Mouse (Mus musculus): ENCODE measurements around the gene Gm28053.

DNA sequence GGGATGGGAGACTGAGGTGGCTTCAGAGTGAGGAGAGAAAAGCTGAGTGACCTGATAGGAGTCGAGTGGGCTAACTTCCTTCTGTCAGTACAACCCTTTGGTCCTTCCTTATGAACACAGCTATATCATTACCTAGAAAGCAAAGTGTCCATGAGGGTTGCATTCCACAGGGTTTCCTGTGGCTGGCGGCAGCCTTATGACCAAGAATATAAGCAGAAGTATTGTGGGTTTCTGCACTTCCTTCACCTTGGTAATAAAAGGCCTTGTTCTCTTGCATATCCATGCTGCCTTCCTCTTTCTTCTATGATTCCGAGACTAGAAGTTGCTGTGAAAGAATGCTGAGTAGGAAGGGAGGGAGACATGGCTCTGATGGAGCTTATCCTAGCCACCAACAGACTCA lies 19.5 kb upstream of the Gm28053 start:
- TF ChIP-seq CTCF (conservative IDR thresholded peaks at IDR 0.05; ENCODE audit: insufficient read depth, insufficient read length, low read depth, low read length), result no peak
- no peak for TF ChIP-seq POLR2A (IDR thresholded peaks at IDR 0.05; ENCODE audit: low read depth, low read length)
